Mouse (Mus musculus) MEL (cell line): ENCODE measurements around the gene Rps11.
"Not testable (repeated sequence)": the region's sequence is repeated elsewhere in the genome, so short reads cannot be mapped to it uniquely, and the experiment has no call there.

Experiments
- BHLHE40 ChIP-seq: IDR thresholded peaks from 2 replicates; pipeline ENCODE4 v1.6.1; 2012; ENCODE audit warnings: low read depth, mild to moderate bottlenecking, inconsistent platforms, low read length, improper control_type of control experiment, borderline replicate concordance
- CTCF ChIP-seq, 3 experiments: IDR thresholded peaks in 2 of 3; conservative IDR thresholded peaks in 1 of 3; 2 replicates each; pipeline ENCODE4 v1.5.1; 2011 to 2012; ENCODE audit warnings: low read length in 3 of 3, low read depth in 2 of 3, mild to moderate bottlenecking in 2 of 3, improper control_type of control experiment in 1 of 3, inconsistent platforms in 1 of 3, mixed read lengths in 1 of 3, moderate library complexity in 1 of 3; ENCODE audit not compliant: control insufficient read depth in 1 of 3, insufficient read depth in 1 of 3, poor library complexity in 1 of 3, severe bottlenecking in 1 of 3
- E2F4 ChIP-seq: IDR thresholded peaks from 2 replicates; pipeline ENCODE4 v1.6.1; 2011; ENCODE audit warnings: low read depth, low read length, improper control_type of control experiment, borderline replicate concordance
- MAFK ChIP-seq: IDR thresholded peaks from 2 replicates; pipeline ENCODE4 v1.6.1; 2011; ENCODE audit warnings: low read depth, mild to moderate bottlenecking, low read length, improper control_type of control experiment, borderline replicate concordance
- MAX ChIP-seq: IDR thresholded peaks from 2 replicates; pipeline ENCODE4 v1.6.1; 2011; ENCODE audit warnings: low read length, improper control_type of control experiment
- POLR2A ChIP-seq, 2 experiments: IDR thresholded peaks; 2 replicates each; pipeline ENCODE4 v1.6.1; 2011 to 2012; ENCODE audit warnings: low read length in 2 of 2, mild to moderate bottlenecking in 2 of 2, control low read depth in 1 of 2, improper control_type of control experiment in 1 of 2, low read depth in 1 of 2, moderate library complexity in 1 of 2; ENCODE audit not compliant: control insufficient read depth in 1 of 2, insufficient read depth in 1 of 2, poor library complexity in 1 of 2
- POLR2AphosphoS5 ChIP-seq: IDR thresholded peaks from 2 replicates; pipeline ENCODE4 v1.6.1; 2012; ENCODE audit warnings: low read depth, borderline replicate concordance, mild to moderate bottlenecking, inconsistent platforms, low read length, moderate library complexity, mixed read lengths

DNA sequence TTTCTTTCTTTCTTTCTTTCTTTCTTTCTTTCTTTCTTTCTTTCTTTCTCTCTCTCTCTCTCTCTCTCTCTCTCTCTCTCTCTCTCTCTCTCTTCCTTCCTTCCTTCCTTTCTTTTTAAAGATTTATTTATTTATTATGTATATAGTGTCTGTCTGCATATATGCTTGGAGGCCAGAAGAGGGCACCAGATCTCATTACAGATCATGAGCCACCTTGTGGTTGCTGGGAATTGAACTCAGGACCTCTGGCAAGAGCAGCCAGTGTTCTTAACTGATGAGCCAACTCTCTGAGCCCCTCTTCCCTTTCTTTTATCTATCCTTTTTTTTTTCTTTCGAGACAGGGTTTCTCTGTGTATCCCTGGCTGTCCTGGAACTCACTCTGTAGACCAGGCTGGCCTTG lies 49.5 kb upstream of the Rps11 start:
- TF ChIP-seq CTCF (IDR thresholded peaks at IDR 0.05 in 2 of 3, conservative IDR thresholded peaks at IDR 0.05 in 1 of 3; ENCODE audit: control insufficient read depth in 1 of 3, insufficient read depth in 1 of 3, low read depth in 2 of 3, low read length in 3 of 3, poor library complexity in 1 of 3, severe bottlenecking in 1 of 3), result peak; percentile 15 to 68 (median 57); a peak in 4 of 6 replicates
- not testable (repeated sequence) for TF ChIP-seq E2F4; MAX; MAFK; POLR2A (IDR thresholded peaks at IDR 0.05; ENCODE audit: control insufficient read depth in 1 of 2, insufficient read depth in 1 of 2, low read depth in 1 of 2, low read length in 2 of 2, poor library complexity in 1 of 2); POLR2AphosphoS5; BHLHE40
